Mouse (Mus musculus): ENCODE results near the gene Dclre1b. TPM values are rescaled to one million over a fixed set of nuclear protein-coding genes. Genes with fewer than 3 reads are reported as not detected.

The Dclre1b gene
- total and polyA plus RNA-seq, 3 experiments: 6.9 to 12.0 (median 10.7) TPM

- WGBS: 9% methylated on average over 48 of the region's 49 CpGs
- H3K79me2 ChIP-seq (replicated peaks; ENCODE audit: control insufficient read depth, insufficient read depth, low read length): peaks cover 2% of the 10 kb centered on the region
- TF ChIP-seq CTCF (IDR thresholded peaks at IDR 0.05): 0 out of 2 replicates have a peak, but pooled peaks have one; percentile 8
- peak; percentile 64; the same call in 1 of the 2 replicates for TF ChIP-seq EP300 (IDR thresholded peaks at IDR 0.05; ENCODE audit: insufficient read depth, low read depth, low read length)
- peak; percentile 90 for TF ChIP-seq POLR2A (IDR thresholded peaks at IDR 0.05; ENCODE audit: insufficient read depth, low read depth, low read length)
- H3K36me3 ChIP-seq (ENCODE audit: control insufficient read depth, insufficient read depth, low read length): peaks cover 20% of the 10 kb centered on the region
- DNase-seq: peak; percentile 94 to 96
- peak within 1 kb of the TSS; percentile 93 for H3K4me3 ChIP-seq
- no peaks in the 10 kb centered on the region for H3K27me3 ChIP-seq (ENCODE audit: control insufficient read depth, insufficient read depth, low read length)
- H3K27ac ChIP-seq: peak within 1 kb of the TSS; percentile 97
- peaks cover 24% of the 10 kb centered on the region for H3K4me1 ChIP-seq (ENCODE audit: control insufficient read depth, insufficient read depth, low read length)
- intact Hi-C loops (cut with DNase I): loop anchor here (1.0 to 2.0 kb wide), 3 partner anchors 11 to 19 kb away; partner anchors contain the start of genes Ap4b1, Dclre1b and Gm43064
- H3K9ac ChIP-seq (ENCODE audit: low read depth, low read length): peak within 1 kb of the TSS; percentile 87
Observed at GRCm38 (mm10) chr3:103791230-103792110, 17.8 kb downstream of the Dclre1b start, which contains the start of gene Hipk1. TSS of gene Hipk1 (minus strand) at chr3:103791563.

- H3K36me3 ChIP-seq (ENCODE audit: control insufficient read depth, insufficient read depth, low read length): peaks cover 25% of the 10 kb centered on the region
- DNase-seq: no peak
- intact Hi-C loops (cut with DNase I): loop anchor here (1.0 to 2.0 kb wide), 3 partner anchors 12 to 19 kb away; partner anchors contain the start of genes Ap4b1, Dclre1b and Gm43064
Observed at GRCm38 (mm10) chr3:103790346-103791145, 18.7 kb downstream of the Dclre1b start.

GRCm38 (mm10) chr3:103789891-103790345 is 19.3 kb downstream of the Dclre1b start:
- Histone ChIP-seq H3K27ac (peak overlapping the region; percentile 97), H3K9ac (ENCODE audit: low read depth, low read length) (peak overlapping the region; percentile 87), H3K27me3 (ENCODE audit: control insufficient read depth, insufficient read depth, low read length) (no peaks in the 10 kb centered on the region), H3K4me3 (peak overlapping the region; percentile 93), H3K36me3 (ENCODE audit: control insufficient read depth, insufficient read depth, low read length) (peaks cover 29% of the 10 kb centered on the region), H3K79me2 (replicated peaks; ENCODE audit: control insufficient read depth, insufficient read depth, low read length) (peaks cover 4% of the 10 kb centered on the region), H3K4me1 (ENCODE audit: control insufficient read depth, insufficient read depth, low read length) (peaks cover 28% of the 10 kb centered on the region)
- DNase-seq: peak; percentile 59 to 69
- intact Hi-C loops (cut with DNase I): loop anchor here (2.0 kb wide), 1 partner anchor 17 kb away; no protein-coding TSS in a partner anchor
- WGBS: 0% methylated on average over 14 of the region's 14 CpGs
- TF ChIP-seq POLR2A (IDR thresholded peaks at IDR 0.05; ENCODE audit: insufficient read depth, low read depth, low read length) (peak; percentile 22; the same call in 1 of the 2 replicates), EP300 (IDR thresholded peaks at IDR 0.05; ENCODE audit: insufficient read depth, low read depth, low read length) (no peak)

More at GRCm38 (mm10) chr3:103790346-103791145, 18.7 kb downstream of the Dclre1b start:
- Histone ChIP-seq H3K27ac (peak overlapping the region; percentile 97), H3K9ac (ENCODE audit: low read depth, low read length) (peak overlapping the region; percentile 87), H3K4me3 (peak overlapping the region; percentile 93), H3K4me1 (ENCODE audit: control insufficient read depth, insufficient read depth, low read length) (peaks cover 25% of the 10 kb centered on the region), H3K79me2 (replicated peaks; ENCODE audit: control insufficient read depth, insufficient read depth, low read length) (peaks cover 4% of the 10 kb centered on the region), H3K27me3 (ENCODE audit: control insufficient read depth, insufficient read depth, low read length) (no peaks in the 10 kb centered on the region)
- WGBS: under 1% methylated on average over 42 of the region's 61 CpGs
- no peak for TF ChIP-seq POLR2A (IDR thresholded peaks at IDR 0.05; ENCODE audit: insufficient read depth, low read depth, low read length)
- TF ChIP-seq EP300 (IDR thresholded peaks at IDR 0.05; ENCODE audit: insufficient read depth, low read depth, low read length): no peak
- TF ChIP-seq CTCF (IDR thresholded peaks at IDR 0.05): no peak

- H3K4me3 ChIP-seq: peak overlapping the region; percentile 93
- intact Hi-C loops (cut with DNase I): no loop called here
- peak overlapping the region; percentile 97 for H3K27ac ChIP-seq
- H3K4me1 ChIP-seq (ENCODE audit: control insufficient read depth, insufficient read depth, low read length): peaks cover 31% of the 10 kb centered on the region
- peaks cover 29% of the 10 kb centered on the region for H3K36me3 ChIP-seq (ENCODE audit: control insufficient read depth, insufficient read depth, low read length)
- H3K9ac ChIP-seq (ENCODE audit: low read depth, low read length): no peak overlapping the region
- no peak for DNase-seq
- TF ChIP-seq POLR2A (IDR thresholded peaks at IDR 0.05; ENCODE audit: insufficient read depth, low read depth, low read length): no peak
- TF ChIP-seq EP300 (IDR thresholded peaks at IDR 0.05; ENCODE audit: insufficient read depth, low read depth, low read length): no peak
- no peak for TF ChIP-seq CTCF (IDR thresholded peaks at IDR 0.05)
- peaks cover 4% of the 10 kb centered on the region for H3K79me2 ChIP-seq (replicated peaks; ENCODE audit: control insufficient read depth, insufficient read depth, low read length)
- WGBS: 45% methylated on average over 7 of the region's 7 CpGs
- no peaks in the 10 kb centered on the region for H3K27me3 ChIP-seq (ENCODE audit: control insufficient read depth, insufficient read depth, low read length)
Observed at GRCm38 (mm10) chr3:103789096-103789495, 20.1 kb downstream of the Dclre1b start.

GRCm38 (mm10) chr3:103787225-103787624 is 22.0 kb downstream of the Dclre1b start:
- Histone ChIP-seq H3K4me3 (0 out of 2 replicates have a peak overlapping the region, but pooled peaks have one; percentile 1), H3K79me2 (replicated peaks; ENCODE audit: control insufficient read depth, insufficient read depth, low read length) (peaks cover 9% of the 10 kb centered on the region), H3K27me3 (ENCODE audit: control insufficient read depth, insufficient read depth, low read length) (no peaks in the 10 kb centered on the region), H3K4me1 (ENCODE audit: control insufficient read depth, insufficient read depth, low read length) (peaks cover 28% of the 10 kb centered on the region), H3K36me3 (ENCODE audit: control insufficient read depth, insufficient read depth, low read length) (peaks cover 37% of the 10 kb centered on the region), H3K27ac (peak overlapping the region; percentile 10), H3K9ac (ENCODE audit: low read depth, low read length) (no peak overlapping the region)
- no peak for DNase-seq
- no peak for TF ChIP-seq EP300 (IDR thresholded peaks at IDR 0.05; ENCODE audit: insufficient read depth, low read depth, low read length)
- no peak for TF ChIP-seq CTCF (IDR thresholded peaks at IDR 0.05)
- TF ChIP-seq POLR2A (IDR thresholded peaks at IDR 0.05; ENCODE audit: insufficient read depth, low read depth, low read length): no peak
- intact Hi-C loops (cut with DNase I): no loop called here
- 32% methylated on average over 7 of the region's 7 CpGs for WGBS

All from heart, adult 2 months (tissue).